Mouse (Mus musculus) heart, embryonic 13.5 days (tissue): ENCODE measurements around the gene Trappc10. TPM values are rescaled to one million over a fixed set of nuclear protein-coding genes. Genes with fewer than 3 reads are reported as not detected.

Source experiments
- ATAC-seq: fragments of 200-750 bp; cut with Nextera tagmentation; 2 replicates; pipeline ENCODE4 v1.8.0; 2017; ENCODE audit warnings: moderate TSS enrichment; ENCODE audit not compliant: insufficient number of reproducible peaks, low FRiP score, low TSS enrichment; ENCODE audit errors: extremely low read depth
- H3K27ac ChIP-seq: fragments of 300-500 bp; sonication (generic); replicated peaks from 2 replicates; pipeline ENCODE4 v1.5.1; 2015; ENCODE audit warnings: moderate library complexity, mild to moderate bottlenecking, inconsistent platforms
- H3K27me3 ChIP-seq: fragments of 300-500 bp; sonication (generic); replicated peaks from 2 replicates; pipeline ENCODE4 v1.6.1; 2015; ENCODE audit warnings: mild to moderate bottlenecking, inconsistent platforms
- H3K36me3 ChIP-seq: fragments of 300-500 bp; sonication (generic); 2 replicates; pipeline ENCODE4 v1.6.1; 2015; ENCODE audit warnings: mild to moderate bottlenecking, inconsistent platforms
- H3K4me1 ChIP-seq: fragments of 300-500 bp; sonication (generic); 2 replicates; pipeline ENCODE4 v1.6.1; 2015; ENCODE audit warnings: inconsistent platforms
- H3K4me2 ChIP-seq: fragments of 300-500 bp; sonication (generic); 2 replicates; pipeline ENCODE4 v1.6.1; 2015; ENCODE audit warnings: inconsistent platforms, mild to moderate bottlenecking, moderate library complexity
- H3K4me3 ChIP-seq: fragments of 300-500 bp; sonication (generic); 2 replicates; pipeline ENCODE4 v1.5.1; 2015; ENCODE audit warnings: moderate library complexity, mild to moderate bottlenecking, inconsistent platforms
- H3K9ac ChIP-seq: fragments of 300-500 bp; sonication (generic); 2 replicates; pipeline ENCODE4 v1.6.1; 2015; ENCODE audit warnings: inconsistent platforms, mild to moderate bottlenecking, moderate library complexity
- H3K9me3 ChIP-seq: fragments of 300-500 bp; sonication (generic); 2 replicates; pipeline ENCODE4 v1.6.1; 2016; ENCODE audit warnings: inconsistent platforms
- WGBS: fragments of 180-500 bp; shearing (Covaris S2); methylation state at CpG from one replicate; pipeline ENCODE4 v1.1.7; 2015; ENCODE audit warnings: mixed read lengths; 5-methylcytosine and 5-hydroxymethylcytosine counted together
- polyA plus RNA-seq: library from polyadenylated mRNA; unstranded; fragments of >200 nt; fragmentation: Nextera tagmentation; extraction: Ambion mirVana; gene quantifications from 2 replicates; pipeline ENCODE4 v1.2.1, GENCODE M21; 2015

Gene Trappc10
- polyA plus RNA-seq, 1 experiment from 2014 or later = 11.1 TPM

DNA sequence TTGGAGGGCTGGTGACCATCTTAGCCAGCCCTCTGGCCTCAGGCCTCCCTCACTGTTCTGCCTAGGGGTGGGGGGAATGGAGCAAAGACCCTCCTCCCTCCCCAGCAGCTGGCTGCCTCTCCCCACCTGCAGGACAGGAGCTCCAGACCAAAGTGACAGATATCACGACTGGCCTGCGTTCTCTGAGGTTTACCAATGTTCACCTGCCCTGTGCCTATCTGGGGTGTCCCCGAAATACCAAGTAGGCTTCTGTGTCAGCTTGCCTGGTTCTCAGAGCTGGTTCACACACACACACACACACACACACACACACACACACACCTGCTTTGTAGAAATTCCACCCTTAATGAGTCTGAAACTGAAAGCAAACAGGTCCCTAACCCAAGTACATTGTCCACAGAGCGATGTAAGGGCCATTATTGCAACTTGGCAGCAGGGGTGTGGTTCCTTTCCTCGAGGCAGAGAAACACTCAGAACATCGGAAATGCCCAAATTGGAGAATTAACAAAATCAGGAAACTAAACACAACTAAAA, 13.8 kb upstream of the Trappc10 start:
- Histone ChIP-seq H3K4me2 (no peak overlapping the region), H3K9ac (no peak overlapping the region), H3K4me3 (no peak overlapping the region), H3K9me3 (no peaks in the 10 kb centered on the region), H3K27me3 (no peaks in the 10 kb centered on the region; the same call in 1 of the 2 replicates), H3K36me3 (no peaks in the 10 kb centered on the region), H3K4me1 (peaks cover 9% of the 10 kb centered on the region; the same call in 1 of the 2 replicates), H3K27ac (no peak overlapping the region)
- no peak for ATAC-seq
- WGBS = 76% methylated on average over 6 of the region's 6 CpGs

- H3K27me3 ChIP-seq = no peaks in the 10 kb centered on the region; the same call in 1 of the 2 replicates
- no peak for ATAC-seq
- H3K9me3 ChIP-seq = no peaks in the 10 kb centered on the region
- H3K4me1 ChIP-seq = peaks cover 9% of the 10 kb centered on the region; the same call in 1 of the 2 replicates
- 46% methylated on average over 4 of the region's 4 CpGs for WGBS
- peak overlapping the region; percentile 41; the same call in 1 of the 2 replicates for H3K27ac ChIP-seq
- no peaks in the 10 kb centered on the region for H3K36me3 ChIP-seq
- H3K4me2 ChIP-seq = no peak overlapping the region
- H3K9ac ChIP-seq = no peak overlapping the region
- H3K4me3 ChIP-seq = no peak overlapping the region
Measured at GRCm38 (mm10) chr10:78255646-78256059, 11.2 kb upstream of the Trappc10 start.

GRCm38 (mm10) chr10:78247206-78247605, 2.8 kb upstream of the Trappc10 start:
- no peak for ATAC-seq
- H3K4me2 ChIP-seq = no peak overlapping the region
- no peaks in the 10 kb centered on the region for H3K36me3 ChIP-seq
- H3K27me3 ChIP-seq = no peaks in the 10 kb centered on the region
- H3K27ac ChIP-seq = no peak overlapping the region
- 64% methylated on average over 3 of the region's 3 CpGs for WGBS
- peaks cover 15% of the 10 kb centered on the region for H3K4me1 ChIP-seq
- H3K9me3 ChIP-seq = no peaks in the 10 kb centered on the region
- H3K9ac ChIP-seq = no peak overlapping the region
- no peak overlapping the region for H3K4me3 ChIP-seq

GRCm38 (mm10) chr10:78246725-78247124, 2.3 kb upstream of the Trappc10 start:
- WGBS = 76% methylated on average over 4 of the region's 4 CpGs
- Histone ChIP-seq H3K9me3 (no peaks in the 10 kb centered on the region), H3K36me3 (0 out of 2 replicates have a peak, but pooled peaks cover 1% of the 10 kb centered on the region), H3K27ac (no peak overlapping the region), H3K9ac (no peak overlapping the region), H3K4me2 (no peak overlapping the region), H3K4me1 (peaks cover 15% of the 10 kb centered on the region), H3K4me3 (no peak overlapping the region), H3K27me3 (no peaks in the 10 kb centered on the region)
- ATAC-seq = no peak

DNA sequence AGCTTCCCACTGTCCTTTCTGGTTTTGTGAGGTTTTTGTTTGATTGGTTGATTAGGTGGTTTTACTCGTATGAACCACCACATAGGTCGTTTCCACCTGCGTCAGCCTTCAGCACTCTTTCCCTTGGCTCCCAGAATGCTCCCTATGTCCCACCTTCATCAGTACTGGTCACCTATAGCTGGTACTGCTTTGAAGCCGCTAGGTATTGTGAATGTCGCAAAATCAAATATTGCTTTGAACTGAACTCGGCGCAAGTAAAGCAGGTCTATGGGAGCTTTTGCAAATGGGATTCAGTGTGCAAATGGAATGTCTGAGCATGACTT, 745 bp upstream of the Trappc10 start:
- peak overlapping the region; percentile 99 for H3K4me2 ChIP-seq
- no peaks in the 10 kb centered on the region for H3K9me3 ChIP-seq
- no peaks in the 10 kb centered on the region for H3K27me3 ChIP-seq
- H3K27ac ChIP-seq = peak overlapping the region; percentile 69; the same call in 1 of the 2 replicates
- ATAC-seq = no peak
- 18% methylated on average over 7 of the region's 7 CpGs for WGBS
- peaks cover 15% of the 10 kb centered on the region for H3K4me1 ChIP-seq
- peak overlapping the region; percentile 91 for H3K9ac ChIP-seq
- 0 out of 2 replicates have a peak, but pooled peaks cover 3% of the 10 kb centered on the region for H3K36me3 ChIP-seq
- H3K4me3 ChIP-seq = peak overlapping the region; percentile 93

DNA sequence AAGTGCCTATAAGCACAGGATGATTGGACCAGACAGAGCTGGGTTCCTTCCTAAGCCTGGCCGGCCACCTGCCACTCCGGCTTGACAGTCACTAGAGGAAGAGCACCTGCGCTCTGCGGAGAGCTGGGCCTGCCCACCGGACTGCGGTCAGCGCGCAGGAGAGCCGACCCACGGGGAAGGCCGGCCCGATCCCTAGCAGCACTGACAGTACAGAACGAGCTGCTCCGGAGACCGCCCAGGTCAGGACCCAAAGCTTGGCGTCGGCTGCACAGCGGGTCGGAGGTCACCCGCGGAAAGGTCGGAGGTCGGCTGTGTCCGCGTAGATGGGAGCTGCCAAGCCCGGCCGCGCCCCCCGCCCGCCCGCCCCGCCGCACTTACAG, 393 bp downstream of the Trappc10 start:
- Histone ChIP-seq H3K4me1 (peaks cover 15% of the 10 kb centered on the region), H3K36me3 (0 out of 2 replicates have a peak, but pooled peaks cover 3% of the 10 kb centered on the region), H3K4me3 (peak overlapping the region; percentile 93), H3K27ac (peak overlapping the region; percentile 69), H3K27me3 (no peaks in the 10 kb centered on the region), H3K4me2 (peak overlapping the region; percentile 99), H3K9ac (peak overlapping the region; percentile 91), H3K9me3 (no peaks in the 10 kb centered on the region)
- peak; percentile 33 for ATAC-seq
- WGBS = under 1% methylated on average over 32 of the region's 33 CpGs

DNA sequence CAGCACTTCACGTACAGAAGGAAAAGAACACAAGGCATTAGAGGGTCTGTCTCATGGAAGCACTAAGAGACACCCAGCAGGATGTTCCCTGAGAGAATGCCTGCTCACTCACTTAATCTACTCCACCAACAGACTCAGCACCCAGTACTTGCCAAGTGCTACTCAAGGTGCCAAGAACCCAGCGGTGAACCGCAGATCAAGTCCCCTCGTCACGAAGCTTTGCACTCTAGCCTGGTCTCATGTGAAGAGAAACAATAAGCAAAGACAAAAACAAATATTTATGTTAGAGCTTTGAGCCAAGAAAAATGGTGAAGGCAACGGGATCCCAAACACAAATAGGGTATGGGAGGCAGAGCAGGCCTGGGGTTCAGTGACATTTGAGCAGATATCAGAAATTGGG, 5.5 kb downstream of the Trappc10 start:
- WGBS = 79% methylated on average over 6 of the region's 6 CpGs
- 0 out of 2 replicates have a peak, but pooled peaks cover 8% of the 10 kb centered on the region for H3K36me3 ChIP-seq
- peaks cover 35% of the 10 kb centered on the region for H3K4me1 ChIP-seq
- ATAC-seq = no peak
- no peaks in the 10 kb centered on the region for H3K27me3 ChIP-seq
- no peaks in the 10 kb centered on the region for H3K9me3 ChIP-seq
- H3K27ac ChIP-seq = no peak overlapping the region
- no peak overlapping the region for H3K9ac ChIP-seq
- no peak overlapping the region for H3K4me2 ChIP-seq
- no peak overlapping the region for H3K4me3 ChIP-seq

GRCm38 (mm10) chr10:78238297-78238696, 6.1 kb downstream of the Trappc10 start:
- no peaks in the 10 kb centered on the region for H3K27me3 ChIP-seq
- H3K4me3 ChIP-seq = no peak overlapping the region
- H3K9me3 ChIP-seq = no peaks in the 10 kb centered on the region
- ATAC-seq = no peak
- WGBS = 90% methylated on average over 5 of the region's 5 CpGs
- H3K9ac ChIP-seq = no peak overlapping the region
- H3K4me2 ChIP-seq = no peak overlapping the region
- 0 out of 2 replicates have a peak, but pooled peaks cover 8% of the 10 kb centered on the region for H3K36me3 ChIP-seq
- H3K27ac ChIP-seq = no peak overlapping the region
- H3K4me1 ChIP-seq = peaks cover 30% of the 10 kb centered on the region

GRCm38 (mm10) chr10:78237809-78238208, 6.6 kb downstream of the Trappc10 start:
- peaks cover 26% of the 10 kb centered on the region for H3K4me1 ChIP-seq
- no peak for ATAC-seq
- 0 out of 2 replicates have a peak, but pooled peaks cover 8% of the 10 kb centered on the region for H3K36me3 ChIP-seq
- no peak overlapping the region for H3K9ac ChIP-seq
- H3K4me3 ChIP-seq = no peak overlapping the region
- H3K4me2 ChIP-seq = no peak overlapping the region
- WGBS = 81% methylated on average over 6 of the region's 6 CpGs
- H3K27me3 ChIP-seq = no peaks in the 10 kb centered on the region
- no peaks in the 10 kb centered on the region for H3K9me3 ChIP-seq
- H3K27ac ChIP-seq = no peak overlapping the region

DNA sequence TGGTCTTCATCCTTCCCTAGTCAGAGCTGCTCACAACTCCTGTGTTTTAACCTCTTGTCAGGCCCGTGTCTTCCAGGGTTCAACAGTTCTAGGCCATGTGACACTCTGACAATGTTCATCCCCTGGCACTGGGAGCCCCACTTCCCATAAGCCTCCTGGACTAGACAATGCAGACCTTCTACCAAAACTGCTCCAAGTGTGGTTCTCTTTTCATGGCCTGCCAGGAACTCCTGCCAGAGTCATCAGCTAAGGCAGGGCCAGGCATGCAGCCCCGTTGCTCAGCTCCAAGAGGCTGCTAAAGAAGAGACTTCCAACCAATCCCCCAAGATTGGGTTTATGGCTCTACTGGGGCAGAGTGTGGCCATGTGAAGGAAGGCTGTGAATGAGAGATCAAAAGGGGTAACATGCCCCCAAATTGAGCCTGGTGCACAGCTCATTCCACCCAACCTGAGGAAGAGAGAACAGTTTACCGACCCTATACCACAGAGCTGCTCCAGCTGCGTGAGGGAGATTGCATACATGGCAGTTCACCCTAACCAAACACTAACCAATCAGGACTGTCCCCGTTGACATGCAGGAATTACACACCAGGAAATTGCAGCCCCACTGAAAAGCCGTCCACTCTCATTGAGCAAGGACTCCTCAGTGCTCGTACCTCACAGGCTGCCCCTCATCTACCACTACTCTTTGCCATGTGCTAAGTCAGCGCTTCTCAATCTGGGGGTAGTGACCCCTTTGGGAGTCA, 7.4 kb downstream of the Trappc10 start:
- Histone ChIP-seq H3K27me3 (no peaks in the 10 kb centered on the region), H3K4me1 (peaks cover 31% of the 10 kb centered on the region), H3K9ac (no peak overlapping the region), H3K4me2 (no peak overlapping the region), H3K4me3 (no peak overlapping the region), H3K9me3 (no peaks in the 10 kb centered on the region), H3K36me3 (0 out of 2 replicates have a peak, but pooled peaks cover 8% of the 10 kb centered on the region), H3K27ac (no peak overlapping the region)
- ATAC-seq = no peak
- 78% methylated on average over 8 of the region's 8 CpGs for WGBS

- no peaks in the 10 kb centered on the region for H3K27me3 ChIP-seq
- no peak for ATAC-seq
- peaks cover 28% of the 10 kb centered on the region for H3K36me3 ChIP-seq
- no peak overlapping the region for H3K4me2 ChIP-seq
- no peak overlapping the region for H3K4me3 ChIP-seq
- WGBS = 80% methylated on average over 6 of the region's 6 CpGs
- H3K27ac ChIP-seq = no peak overlapping the region
- peaks cover 31% of the 10 kb centered on the region for H3K4me1 ChIP-seq
- H3K9ac ChIP-seq = no peak overlapping the region
- H3K9me3 ChIP-seq = no peaks in the 10 kb centered on the region
Measured at GRCm38 (mm10) chr10:78233756-78234155, 10.7 kb downstream of the Trappc10 start.

DNA sequence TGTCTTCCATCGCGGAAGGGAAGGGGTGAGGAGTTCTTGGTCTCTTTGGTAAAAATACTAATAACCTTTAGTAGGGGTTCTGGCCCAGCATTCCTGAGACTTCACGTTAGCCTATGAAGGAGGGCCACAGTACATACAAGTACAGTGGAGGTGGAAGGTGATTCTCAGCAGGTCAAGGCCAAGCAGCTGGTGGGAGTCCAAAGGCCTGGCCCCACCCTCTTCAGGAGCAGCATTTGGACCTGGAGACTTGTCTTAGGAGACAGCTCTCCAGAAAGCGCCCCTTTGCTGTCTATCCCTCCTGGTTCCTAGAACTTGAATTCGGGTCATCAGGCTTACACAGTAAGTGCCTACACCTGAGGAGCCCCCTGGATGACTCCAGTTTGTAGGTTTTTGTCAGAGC, 11.3 kb downstream of the Trappc10 start:
- Histone ChIP-seq H3K9me3 (no peaks in the 10 kb centered on the region), H3K36me3 (peaks cover 29% of the 10 kb centered on the region), H3K4me3 (no peak overlapping the region), H3K4me1 (peaks cover 31% of the 10 kb centered on the region), H3K27ac (no peak overlapping the region), H3K4me2 (no peak overlapping the region), H3K27me3 (no peaks in the 10 kb centered on the region), H3K9ac (no peak overlapping the region)
- no peak for ATAC-seq
- WGBS = 90% methylated on average over 5 of the region's 5 CpGs
